Mouse (Mus musculus) thymus, adult 2 months (tissue): Measurements from ENCODE around the gene Cox6a1.

Experiments
- CTCF ChIP-seq: fragments of 200-500 bp; IDR thresholded peaks from 2 replicates; pipeline ENCODE4 v1.5.1; 2012; ENCODE audit warnings: mild to moderate bottlenecking, control low read depth, low read length, moderate library complexity, borderline replicate concordance; ENCODE audit not compliant: control insufficient read depth, poor library complexity, insufficient read depth; ENCODE audit errors: extremely low read depth
- POLR2A ChIP-seq: fragments of 200-500 bp; IDR thresholded peaks from 2 replicates; pipeline ENCODE4 v1.6.1; 2012; ENCODE audit warnings: mild to moderate bottlenecking, low read length, control low read depth, moderate library complexity; ENCODE audit not compliant: control insufficient read depth, poor library complexity, insufficient read depth; ENCODE audit errors: extremely low read depth

- TF ChIP-seq CTCF: no peak
- TF ChIP-seq POLR2A: no peak
These were observed 6.3 kb upstream of the Cox6a1 start for GRCm38 (mm10) chr5:115355070-115355469.
